In the genomic region with DNA sequence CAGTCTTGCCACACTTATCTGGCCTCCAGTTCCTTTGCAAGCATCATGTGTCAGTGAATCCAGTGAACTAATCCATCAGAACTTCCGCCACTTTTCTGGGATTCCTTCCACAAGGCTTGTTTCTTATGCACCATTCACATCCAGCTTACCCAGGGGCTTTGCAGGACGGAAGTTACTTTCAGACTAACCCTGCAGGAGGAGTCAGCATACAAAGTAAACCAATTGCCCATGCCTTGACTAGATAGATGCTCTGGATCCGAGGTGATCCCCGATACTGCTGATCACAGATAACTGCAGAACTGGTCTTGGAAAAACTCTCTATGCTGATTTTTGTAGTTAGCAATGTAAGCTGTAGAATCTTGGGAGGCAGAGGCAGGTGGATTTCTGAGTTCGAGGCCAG, we compare ENCODE assay signal across 18 mouse cellular contexts.
"Had no signal": no experiment of that assay in that cellular context is flagged by ENCODE, and none has a peak within 500 bp of the region (broad histone marks: within the 10 kb centered on the region; RNA-seq: fewer than 3 reads in every experiment).

No protein-coding gene starts in this region.

- H3K9ac ChIP-seq: liver, embryonic 13.5 days; liver, embryonic 15.5 days; liver, postnatal 0 days; lung, embryonic 15.5 days; midbrain, embryonic 13.5 days; neural tube, embryonic 12.5 days; stomach, embryonic 15.5 days had no signal

- H3K27ac ChIP-seq: liver, embryonic 13.5 days; liver, embryonic 15.5 days; lung, embryonic 15.5 days; midbrain, embryonic 10.5 days; midbrain, embryonic 13.5 days; neural tube, embryonic 12.5 days; stomach, embryonic 15.5 days; stomach, postnatal 0 days had no signal

- H3K4me3 ChIP-seq: liver, embryonic 13.5 days; liver, embryonic 15.5 days; lung, embryonic 15.5 days; midbrain, embryonic 10.5 days; midbrain, embryonic 13.5 days; myocyte; neural tube, embryonic 12.5 days; stomach, embryonic 15.5 days had no signal

- DNase-seq: liver; liver, embryonic 13.5 days; liver, postnatal 0 days; lung, adult 2 months; lung, postnatal 14 days; lung, postnatal 4 days; right cerebral cortex, postnatal 14 days had no signal

- ATAC-seq: liver, postnatal 0 days; lung, postnatal 0 days; midbrain, embryonic 13.5 days; midbrain, embryonic 16.5 days had no signal

- H3K9me3 ChIP-seq: liver, embryonic 13.5 days; liver, embryonic 15.5 days; lung, embryonic 15.5 days; midbrain, embryonic 10.5 days; midbrain, embryonic 13.5 days; neural tube, embryonic 12.5 days; stomach, embryonic 15.5 days had no signal

- H3K4me2 ChIP-seq: liver, embryonic 11.5 days; liver, embryonic 13.5 days; liver, embryonic 15.5 days; lung, embryonic 15.5 days; midbrain, embryonic 13.5 days; neural tube, embryonic 12.5 days; stomach, embryonic 15.5 days had no signal

- H3K27me3 ChIP-seq: liver, embryonic 13.5 days; liver, embryonic 15.5 days; lung, embryonic 15.5 days; midbrain, embryonic 13.5 days; neural tube, embryonic 12.5 days; stomach, embryonic 15.5 days had no signal

- H3K36me3 ChIP-seq: liver, embryonic 13.5 days; liver, embryonic 15.5 days; lung, embryonic 15.5 days; midbrain, embryonic 10.5 days; midbrain, embryonic 13.5 days; neural tube, embryonic 12.5 days; stomach, embryonic 15.5 days had no signal

- H3K4me1 ChIP-seq: liver, embryonic 13.5 days; liver, embryonic 15.5 days; lung, embryonic 15.5 days; midbrain, embryonic 10.5 days; midbrain, embryonic 13.5 days; neural tube, embryonic 12.5 days; stomach, embryonic 15.5 days had no signal
